Mouse (Mus musculus): ENCODE data around the gene Il4. TPM values are rescaled to one million over a fixed set of nuclear protein-coding genes. Genes with fewer than 3 reads are reported as not detected.

The Il4 gene
- polyA plus RNA-seq, 1 experiment, result not detected

DNA sequence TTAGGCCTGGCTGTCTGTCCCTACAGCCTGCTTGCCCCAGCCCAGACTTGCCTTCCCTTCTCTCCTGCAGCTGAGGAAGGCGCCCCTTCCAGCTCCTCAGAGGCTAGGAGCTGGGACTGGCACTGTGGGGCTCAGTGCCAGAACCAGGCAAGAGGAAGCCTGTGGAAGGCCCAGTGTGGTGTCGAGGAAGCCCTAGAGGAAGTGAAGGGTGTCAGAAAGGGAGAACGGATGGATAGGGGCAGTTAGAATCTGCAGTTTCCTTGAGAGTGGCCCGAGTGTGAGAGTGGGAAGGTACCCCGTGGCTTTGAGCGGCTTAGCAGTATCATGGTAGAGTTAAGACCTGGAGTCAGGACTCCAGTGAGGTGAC is 4.0 kb upstream of the Il4 start:
- TF ChIP-seq CTCF (IDR thresholded peaks at IDR 0.05; ENCODE audit: borderline replicate concordance, extremely low read depth, insufficient read depth, insufficient read length) (no peak), POLR2A (IDR thresholded peaks at IDR 0.05; ENCODE audit: borderline replicate concordance, extremely low read depth, insufficient read depth, insufficient read length, poor library complexity, severe bottlenecking) (no peak)
- no peak for DNase-seq (ENCODE audit: low read depth)

DNA sequence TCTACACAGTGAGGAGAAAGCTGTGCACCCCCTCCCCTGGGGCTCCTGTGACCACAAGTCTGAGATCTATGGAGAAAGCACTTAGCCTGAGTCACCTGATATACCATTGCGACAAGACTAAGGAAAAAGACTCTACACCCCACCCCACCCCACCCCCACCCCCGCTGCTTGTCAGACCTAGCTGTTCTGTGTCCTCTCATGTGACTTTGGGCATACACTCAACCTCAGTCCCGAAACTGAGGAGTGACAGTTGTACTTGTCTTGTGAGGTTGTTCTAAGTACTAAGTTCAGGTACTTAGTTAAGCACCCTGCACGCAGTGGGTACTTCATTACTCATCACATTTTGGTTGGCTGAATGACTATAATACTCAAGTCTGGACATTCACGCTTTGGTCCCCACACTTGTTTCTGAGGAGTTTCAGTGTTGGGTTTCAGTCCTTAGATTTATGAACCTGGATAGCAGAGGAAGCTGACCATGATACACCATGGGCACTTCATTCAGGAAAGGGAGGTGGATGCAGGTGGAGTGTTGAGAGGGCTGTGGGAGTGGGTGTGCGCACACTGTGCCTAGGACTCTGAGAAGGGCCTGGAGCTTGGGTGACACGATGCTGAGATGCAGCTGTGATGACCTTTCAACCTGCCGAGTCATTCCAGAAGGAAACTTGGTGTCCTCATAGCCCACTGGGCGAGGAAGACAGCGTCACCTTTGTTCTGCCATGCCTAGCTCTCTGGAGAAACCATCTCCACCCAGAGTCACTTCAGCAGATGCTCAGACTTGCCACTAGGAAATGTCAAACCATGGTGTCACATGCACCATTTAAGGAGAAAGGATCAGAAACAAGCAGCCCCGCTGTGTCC is 3.3 kb upstream of the Il4 start:
- TF ChIP-seq POLR2A (IDR thresholded peaks at IDR 0.05; ENCODE audit: borderline replicate concordance, extremely low read depth, insufficient read depth, insufficient read length, poor library complexity, severe bottlenecking), result no peak
- DNase-seq (ENCODE audit: low read depth), result no peak

DNA sequence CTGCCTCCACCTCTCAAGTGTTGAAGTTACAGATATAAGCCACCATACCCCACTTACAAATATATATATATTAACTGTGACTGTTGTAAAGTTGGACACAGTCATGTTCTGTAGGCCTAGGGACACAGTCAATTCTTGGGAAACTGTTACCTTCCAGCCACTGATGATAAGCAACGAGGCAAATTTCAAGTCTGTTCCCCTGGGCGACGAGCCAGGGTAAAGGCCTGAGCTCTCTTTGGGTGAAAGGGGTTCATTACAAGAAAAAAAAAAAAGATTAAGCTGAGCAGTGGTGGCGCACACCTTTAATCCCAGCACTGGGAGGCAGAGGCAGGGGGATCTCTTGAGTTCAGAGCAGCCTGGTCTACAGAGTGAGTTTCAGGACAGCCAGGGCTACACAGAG is 1.6 kb upstream of the Il4 start:
- DNase-seq (ENCODE audit: low read depth), result no peak
- no peak for TF ChIP-seq POLR2A (IDR thresholded peaks at IDR 0.05; ENCODE audit: borderline replicate concordance, extremely low read depth, insufficient read depth, insufficient read length, poor library complexity, severe bottlenecking)
- TF ChIP-seq CTCF (IDR thresholded peaks at IDR 0.05; ENCODE audit: borderline replicate concordance, extremely low read depth, insufficient read depth, insufficient read length), result no peak

DNA sequence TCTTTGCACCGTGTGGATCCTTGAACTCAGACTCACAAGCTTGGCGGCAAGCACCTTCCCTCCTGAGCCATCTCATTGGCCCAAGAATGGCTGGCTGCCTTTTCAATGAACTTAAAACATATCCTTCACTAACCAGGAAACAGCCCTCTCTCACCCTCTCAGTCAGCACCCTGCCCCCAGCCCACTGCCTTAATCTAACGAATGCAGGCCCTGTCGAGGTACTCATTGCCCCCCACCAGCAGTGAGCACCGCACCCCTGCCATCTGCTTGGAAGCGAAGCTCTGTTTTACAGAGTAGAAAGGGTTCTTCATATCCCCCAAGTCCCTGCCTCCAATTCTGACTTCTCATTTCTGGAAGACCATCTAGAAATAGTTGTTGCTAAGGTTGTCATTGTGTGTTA is 959 bp upstream of the Il4 start:
- DNase-seq (ENCODE audit: low read depth), result no peak
- TF ChIP-seq CTCF (IDR thresholded peaks at IDR 0.05; ENCODE audit: borderline replicate concordance, extremely low read depth, insufficient read depth, insufficient read length), result no peak
- no peak for TF ChIP-seq POLR2A (IDR thresholded peaks at IDR 0.05; ENCODE audit: borderline replicate concordance, extremely low read depth, insufficient read depth, insufficient read length, poor library complexity, severe bottlenecking)

DNA sequence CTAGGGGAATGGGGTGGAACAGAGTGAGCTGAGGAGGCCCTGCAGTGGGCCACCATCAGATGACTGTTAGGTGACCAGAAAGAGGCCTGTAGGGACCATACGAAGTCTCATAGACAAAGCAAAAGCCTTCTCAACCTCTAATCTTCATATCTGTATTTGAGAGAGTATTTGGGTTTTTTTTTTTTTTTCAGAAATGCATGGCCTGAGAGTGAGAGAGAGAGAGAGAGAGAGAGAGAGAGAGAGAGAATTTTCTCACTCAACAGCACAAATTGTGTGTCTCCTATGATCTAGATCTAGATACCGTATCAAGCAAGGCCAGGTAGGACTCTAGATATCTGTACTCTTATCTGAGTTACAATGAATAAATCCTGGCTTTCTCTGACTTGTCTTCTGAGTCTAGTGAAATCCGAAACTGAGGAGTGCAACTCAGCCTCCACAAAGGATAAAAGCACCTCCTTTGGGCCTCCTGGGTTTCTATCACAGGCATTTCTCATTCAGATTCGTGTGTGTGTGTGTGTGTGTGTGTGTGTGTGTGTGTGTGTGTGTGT is 833 bp downstream of the Il4 start:
- no peak for TF ChIP-seq CTCF (IDR thresholded peaks at IDR 0.05; ENCODE audit: borderline replicate concordance, extremely low read depth, insufficient read depth, insufficient read length)
- no peak for TF ChIP-seq POLR2A (IDR thresholded peaks at IDR 0.05; ENCODE audit: borderline replicate concordance, extremely low read depth, insufficient read depth, insufficient read length, poor library complexity, severe bottlenecking)
- DNase-seq (ENCODE audit: low read depth), result no peak

- TF ChIP-seq POLR2A (IDR thresholded peaks at IDR 0.05; ENCODE audit: borderline replicate concordance, extremely low read depth, insufficient read depth, insufficient read length, poor library complexity, severe bottlenecking) (no peak), CTCF (IDR thresholded peaks at IDR 0.05; ENCODE audit: borderline replicate concordance, extremely low read depth, insufficient read depth, insufficient read length) (no peak)
Observed at GRCm38 (mm10) chr11:53616748-53617558, 1.5 kb downstream of the Il4 start.

DNA sequence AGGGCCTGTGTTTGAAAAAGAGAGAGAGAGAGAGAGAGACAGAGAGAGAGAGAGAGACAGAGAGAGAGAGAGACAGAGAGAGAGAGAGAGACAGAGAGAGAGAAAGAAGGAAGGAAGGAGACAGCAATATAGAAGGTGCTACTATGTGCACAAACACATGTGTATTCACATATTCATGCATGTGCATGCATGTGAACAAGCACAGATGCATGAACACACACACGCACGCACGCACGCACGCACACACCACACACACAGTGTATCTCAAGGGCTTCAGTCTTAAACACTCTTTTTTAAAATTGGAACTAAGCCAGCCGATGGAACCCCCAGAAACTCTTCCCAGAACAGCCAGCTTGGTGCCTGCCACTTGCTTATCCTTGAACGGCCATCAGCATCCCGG is 2.9 kb downstream of the Il4 start:
- no peak for TF ChIP-seq CTCF (IDR thresholded peaks at IDR 0.05; ENCODE audit: borderline replicate concordance, extremely low read depth, insufficient read depth, insufficient read length)
- TF ChIP-seq POLR2A (IDR thresholded peaks at IDR 0.05; ENCODE audit: borderline replicate concordance, extremely low read depth, insufficient read depth, insufficient read length, poor library complexity, severe bottlenecking), result no peak
- DNase-seq (ENCODE audit: low read depth), result no peak

More at GRCm38 (mm10) chr11:53616748-53617558, 1.5 kb downstream of the Il4 start:
- DNase-seq (ENCODE audit: low read depth), result no peak

- DNase-seq (ENCODE audit: low read depth), result no peak
- no peak for TF ChIP-seq POLR2A (IDR thresholded peaks at IDR 0.05; ENCODE audit: borderline replicate concordance, extremely low read depth, insufficient read depth, insufficient read length, poor library complexity, severe bottlenecking)
- no peak for TF ChIP-seq CTCF (IDR thresholded peaks at IDR 0.05; ENCODE audit: borderline replicate concordance, extremely low read depth, insufficient read depth, insufficient read length)
Observed at GRCm38 (mm10) chr11:53615172-53615571, 3.3 kb downstream of the Il4 start.

- TF ChIP-seq CTCF (IDR thresholded peaks at IDR 0.05; ENCODE audit: borderline replicate concordance, extremely low read depth, insufficient read depth, insufficient read length), result no peak
- TF ChIP-seq POLR2A (IDR thresholded peaks at IDR 0.05; ENCODE audit: borderline replicate concordance, extremely low read depth, insufficient read depth, insufficient read length, poor library complexity, severe bottlenecking), result no peak
- no peak for DNase-seq (ENCODE audit: low read depth)
Observed at GRCm38 (mm10) chr11:53609672-53610071, 8.8 kb downstream of the Il4 start.

DNA sequence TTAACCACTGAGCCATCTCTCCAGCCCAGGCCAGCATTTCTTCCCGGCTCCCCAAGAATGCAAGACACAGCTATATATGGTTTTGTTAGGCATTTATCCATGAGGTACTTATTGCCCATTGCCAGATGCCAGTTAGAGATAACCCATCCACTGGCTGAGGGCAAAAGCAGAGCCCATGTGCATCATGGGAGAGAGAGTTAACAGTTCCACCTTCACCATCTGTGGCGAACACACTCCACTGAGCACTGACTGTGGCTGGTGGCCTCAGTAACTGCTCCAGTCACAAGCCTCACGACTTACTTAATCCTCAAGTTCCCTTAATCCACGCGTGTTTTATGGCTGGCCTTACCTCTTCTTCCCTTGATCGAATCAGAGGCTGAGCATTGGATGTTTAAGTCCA is 9.2 kb downstream of the Il4 start:
- no peak for DNase-seq (ENCODE audit: low read depth)
- no peak for TF ChIP-seq CTCF (IDR thresholded peaks at IDR 0.05; ENCODE audit: borderline replicate concordance, extremely low read depth, insufficient read depth, insufficient read length)
- TF ChIP-seq POLR2A (IDR thresholded peaks at IDR 0.05; ENCODE audit: borderline replicate concordance, extremely low read depth, insufficient read depth, insufficient read length, poor library complexity, severe bottlenecking), result no peak

GRCm38 (mm10) chr11:53605609-53606008 is 12.9 kb downstream of the Il4 start:
- no peak for TF ChIP-seq CTCF (IDR thresholded peaks at IDR 0.05; ENCODE audit: borderline replicate concordance, extremely low read depth, insufficient read depth, insufficient read length)
- no peak for TF ChIP-seq POLR2A (IDR thresholded peaks at IDR 0.05; ENCODE audit: borderline replicate concordance, extremely low read depth, insufficient read depth, insufficient read length, poor library complexity, severe bottlenecking)
- peak; percentile 39 for DNase-seq (ENCODE audit: low read depth)

All from brain, embryonic 14.5 days (tissue).